Mouse (Mus musculus): ENCODE measurements around the gene Galnt16. TPM values are rescaled to one million over a fixed set of nuclear protein-coding genes. Genes with fewer than 3 reads are reported as not detected.
A peak's percentile ranks its signal among the peaks of the same experiment; 100 is the strongest.

Galnt16 gene
- polyA plus RNA-seq, 1 experiment from 2014 or later, result 3.7 TPM

GRCm38 (mm10) chr12:80595968-80596367 is 77.9 kb downstream of the Galnt16 start:
- Histone ChIP-seq H3K27ac (replicated peaks) (no peak overlapping the region), H3K36me3 (no peaks in the 10 kb centered on the region), H3K27me3 (replicated peaks) (no peaks in the 10 kb centered on the region), H3K9ac (no peak overlapping the region), H3K4me1 (peaks cover 35% of the 10 kb centered on the region), H3K9me3 (no peaks in the 10 kb centered on the region), H3K4me2 (no peak overlapping the region), H3K4me3 (no peak overlapping the region)
- WGBS, result 72% methylated on average over 4 of the region's 4 CpGs
- no peak for ATAC-seq (ENCODE audit: extremely low read depth, insufficient number of reproducible peaks, low FRiP score, low TSS enrichment)

DNA sequence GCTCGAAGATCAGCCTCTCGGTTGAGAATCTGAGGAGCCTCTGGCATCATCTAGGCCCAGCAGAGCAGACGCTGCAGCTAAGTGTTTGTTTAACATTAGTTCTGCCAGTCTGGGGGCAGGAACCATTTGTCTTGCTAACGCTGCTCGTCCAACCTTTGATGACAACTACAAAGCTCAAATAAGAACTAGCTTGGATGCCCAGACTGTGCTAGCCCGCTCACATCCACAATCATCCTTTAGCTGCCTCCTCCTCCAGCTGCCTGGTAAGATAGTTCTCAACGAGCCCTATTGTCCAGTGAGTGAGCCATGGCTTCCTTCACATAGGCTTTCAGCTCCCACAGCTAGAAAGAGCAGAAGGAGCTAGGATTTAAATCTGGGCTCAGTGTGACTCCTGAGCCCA is 80.2 kb downstream of the Galnt16 start:
- no peak overlapping the region for H3K4me3 ChIP-seq
- no peak overlapping the region for H3K27ac ChIP-seq (replicated peaks)
- ATAC-seq (ENCODE audit: extremely low read depth, insufficient number of reproducible peaks, low FRiP score, low TSS enrichment), result no peak
- H3K36me3 ChIP-seq, result no peaks in the 10 kb centered on the region
- 0 out of 2 replicates have a peak, but pooled peaks cover 5% of the 10 kb centered on the region for H3K27me3 ChIP-seq (replicated peaks)
- peaks cover 40% of the 10 kb centered on the region for H3K4me1 ChIP-seq
- H3K4me2 ChIP-seq, result no peak overlapping the region
- peak overlapping the region; percentile 33 for H3K9ac ChIP-seq
- WGBS, result 50% methylated on average over 7 of the region's 7 CpGs
- H3K9me3 ChIP-seq, result no peaks in the 10 kb centered on the region

- no peak overlapping the region for H3K27ac ChIP-seq (replicated peaks)
- H3K4me1 ChIP-seq, result peaks cover 45% of the 10 kb centered on the region
- no peak overlapping the region for H3K4me3 ChIP-seq
- WGBS, result 55% methylated on average over 6 of the region's 6 CpGs
- 0 out of 2 replicates have a peak, but pooled peaks cover 5% of the 10 kb centered on the region for H3K27me3 ChIP-seq (replicated peaks)
- no peak for ATAC-seq (ENCODE audit: extremely low read depth, insufficient number of reproducible peaks, low FRiP score, low TSS enrichment)
- H3K9me3 ChIP-seq, result no peaks in the 10 kb centered on the region
- H3K4me2 ChIP-seq, result no peak overlapping the region
- H3K9ac ChIP-seq, result peak overlapping the region; percentile 33; the same call in 1 of the 2 replicates
- H3K36me3 ChIP-seq, result no peaks in the 10 kb centered on the region
These were observed 80.7 kb downstream of the Galnt16 start for GRCm38 (mm10) chr12:80598756-80599155.

DNA sequence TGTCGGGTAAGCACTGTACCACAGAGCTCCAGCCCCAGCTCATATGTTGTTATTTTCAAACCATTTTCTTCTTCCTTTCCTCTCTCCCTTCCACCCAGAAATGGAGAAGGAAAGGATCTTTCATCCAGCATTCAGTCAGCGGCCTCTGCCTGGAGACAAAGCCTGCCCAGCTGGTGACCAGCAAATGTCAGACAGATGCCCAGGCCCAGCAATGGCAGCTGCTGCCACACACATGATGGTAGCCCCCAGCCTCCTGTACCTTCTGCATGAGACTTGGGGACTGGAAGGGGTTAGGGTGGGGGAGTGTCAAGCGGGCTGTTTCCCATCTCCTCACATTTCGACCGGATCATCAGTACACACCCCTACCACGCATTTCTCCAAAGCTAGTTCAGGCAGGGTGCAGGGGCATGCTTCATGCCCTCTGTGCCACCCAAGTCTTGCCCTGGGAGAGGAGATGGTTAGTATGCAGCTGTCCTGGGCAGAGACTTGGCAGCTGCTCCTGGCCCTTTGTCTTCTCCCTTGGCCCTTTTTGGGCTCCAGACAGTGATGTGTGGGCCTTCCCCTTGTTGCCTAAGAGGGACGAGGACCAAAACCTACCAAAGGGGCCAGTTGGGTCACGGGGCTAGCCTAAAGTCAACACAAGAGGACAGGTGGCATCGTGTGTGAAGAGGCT is 83.7 kb downstream of the Galnt16 start:
- 76% methylated on average over 9 of the region's 9 CpGs for WGBS
- Histone ChIP-seq H3K27me3 (replicated peaks) (0 out of 2 replicates have a peak, but pooled peaks cover 5% of the 10 kb centered on the region), H3K27ac (replicated peaks) (no peak overlapping the region), H3K9ac (no peak overlapping the region), H3K4me2 (no peak overlapping the region), H3K4me3 (no peak overlapping the region), H3K36me3 (no peaks in the 10 kb centered on the region), H3K4me1 (peaks cover 46% of the 10 kb centered on the region), H3K9me3 (no peaks in the 10 kb centered on the region)
- no peak for ATAC-seq (ENCODE audit: extremely low read depth, insufficient number of reproducible peaks, low FRiP score, low TSS enrichment)

- Histone ChIP-seq H3K9ac (no peak overlapping the region), H3K4me2 (no peak overlapping the region), H3K9me3 (no peaks in the 10 kb centered on the region), H3K27me3 (replicated peaks) (0 out of 2 replicates have a peak, but pooled peaks cover 5% of the 10 kb centered on the region), H3K4me3 (no peak overlapping the region), H3K36me3 (no peaks in the 10 kb centered on the region), H3K4me1 (peaks cover 46% of the 10 kb centered on the region), H3K27ac (replicated peaks) (no peak overlapping the region)
- WGBS, result 92% methylated on average over 5 of the region's 5 CpGs
- no peak for ATAC-seq (ENCODE audit: extremely low read depth, insufficient number of reproducible peaks, low FRiP score, low TSS enrichment)
These were observed 84.4 kb downstream of the Galnt16 start for GRCm38 (mm10) chr12:80602432-80602831.

GRCm38 (mm10) chr12:80603566-80603965 is 85.5 kb downstream of the Galnt16 start:
- 0 out of 2 replicates have a peak, but pooled peaks cover 5% of the 10 kb centered on the region for H3K27me3 ChIP-seq (replicated peaks)
- H3K36me3 ChIP-seq, result no peaks in the 10 kb centered on the region
- no peak; the same call in 1 of the 2 replicates for ATAC-seq (ENCODE audit: extremely low read depth, insufficient number of reproducible peaks, low FRiP score, low TSS enrichment)
- H3K9me3 ChIP-seq, result no peaks in the 10 kb centered on the region
- H3K4me2 ChIP-seq, result peak overlapping the region; percentile 15; the same call in 1 of the 2 replicates
- no peak overlapping the region for H3K9ac ChIP-seq
- no peak overlapping the region for H3K4me3 ChIP-seq
- H3K27ac ChIP-seq (replicated peaks), result peak overlapping the region; percentile 54
- peaks cover 40% of the 10 kb centered on the region for H3K4me1 ChIP-seq
- 35% methylated on average over 4 of the region's 4 CpGs for WGBS

GRCm38 (mm10) chr12:80604218-80604617 is 86.1 kb downstream of the Galnt16 start:
- Histone ChIP-seq H3K27ac (replicated peaks) (peak overlapping the region; percentile 54), H3K4me2 (no peak overlapping the region), H3K9ac (no peak overlapping the region), H3K9me3 (no peaks in the 10 kb centered on the region), H3K27me3 (replicated peaks) (0 out of 2 replicates have a peak, but pooled peaks cover 5% of the 10 kb centered on the region), H3K4me1 (peaks cover 36% of the 10 kb centered on the region), H3K36me3 (no peaks in the 10 kb centered on the region), H3K4me3 (no peak overlapping the region)
- WGBS, result 85% methylated on average over 2 of the region's 2 CpGs
- ATAC-seq (ENCODE audit: extremely low read depth, insufficient number of reproducible peaks, low FRiP score, low TSS enrichment), result no peak

GRCm38 (mm10) chr12:80608576-80608975 is 90.5 kb downstream of the Galnt16 start:
- 71% methylated on average over 1 of the region's 1 CpGs for WGBS
- peaks cover 26% of the 10 kb centered on the region for H3K4me1 ChIP-seq
- ATAC-seq (ENCODE audit: extremely low read depth, insufficient number of reproducible peaks, low FRiP score, low TSS enrichment), result no peak
- H3K4me3 ChIP-seq, result no peak overlapping the region
- no peaks in the 10 kb centered on the region for H3K27me3 ChIP-seq (replicated peaks)
- no peak overlapping the region for H3K9ac ChIP-seq
- H3K27ac ChIP-seq (replicated peaks), result no peak overlapping the region
- no peak overlapping the region for H3K4me2 ChIP-seq
- no peaks in the 10 kb centered on the region for H3K9me3 ChIP-seq
- H3K36me3 ChIP-seq, result no peaks in the 10 kb centered on the region

DNA sequence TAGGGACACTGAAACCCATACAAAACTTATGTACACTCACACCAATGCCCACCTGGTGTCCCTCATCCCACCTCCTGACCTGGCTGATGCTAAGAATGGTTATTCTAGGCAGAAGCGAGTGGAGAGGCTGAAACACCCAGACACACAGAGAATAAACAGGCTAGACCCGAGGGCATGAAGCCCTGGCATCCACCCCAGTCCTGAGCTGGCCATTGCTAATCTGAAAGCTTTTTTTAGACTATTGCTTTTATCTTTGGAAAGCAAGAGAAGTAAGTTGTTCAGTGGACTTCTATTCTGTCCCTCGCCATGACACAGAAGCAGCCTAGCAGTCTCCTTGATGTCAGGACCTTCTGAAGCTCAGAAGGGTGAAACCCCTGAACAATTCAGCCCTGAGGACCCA is 91.9 kb downstream of the Galnt16 start:
- Histone ChIP-seq H3K4me3 (no peak overlapping the region), H3K9me3 (no peaks in the 10 kb centered on the region), H3K9ac (no peak overlapping the region), H3K4me2 (peak overlapping the region; percentile 18; the same call in 1 of the 2 replicates), H3K27ac (replicated peaks) (peak overlapping the region; percentile 79), H3K27me3 (replicated peaks) (no peaks in the 10 kb centered on the region), H3K36me3 (no peaks in the 10 kb centered on the region), H3K4me1 (peaks cover 14% of the 10 kb centered on the region)
- 28% methylated on average over 3 of the region's 3 CpGs for WGBS
- no peak for ATAC-seq (ENCODE audit: extremely low read depth, insufficient number of reproducible peaks, low FRiP score, low TSS enrichment)

DNA sequence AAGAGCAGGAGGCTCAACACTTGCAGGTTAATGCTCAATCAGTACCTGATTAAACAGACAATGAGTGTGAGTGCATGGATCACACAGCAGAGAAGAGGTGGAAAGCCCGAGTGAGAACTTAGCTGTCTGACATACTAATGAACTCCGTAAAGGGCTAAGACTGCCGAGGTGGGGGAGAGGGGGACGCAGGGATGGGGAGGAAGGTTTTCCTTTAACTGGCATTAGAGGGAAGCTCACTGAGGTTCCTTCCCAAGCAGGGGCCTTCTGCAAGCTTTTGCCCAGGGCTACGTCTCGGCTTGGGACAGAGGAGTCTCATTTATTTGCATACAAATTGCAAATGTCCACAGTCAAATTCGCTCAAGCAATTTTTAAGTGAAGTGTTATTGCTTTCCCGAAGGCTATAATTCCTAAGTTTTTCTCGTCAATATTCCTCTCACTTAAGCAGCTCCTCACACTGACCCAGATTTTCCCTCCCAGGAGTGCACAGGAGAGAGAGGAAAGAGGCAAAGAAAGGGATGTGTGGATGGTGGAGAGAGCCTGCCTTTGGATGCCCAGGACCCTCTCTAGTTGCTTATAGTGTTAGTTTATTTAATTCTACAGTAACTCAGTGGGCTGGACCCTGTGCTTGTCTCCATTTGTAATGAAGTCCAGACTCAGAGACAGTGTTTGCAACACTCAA is 94.2 kb downstream of the Galnt16 start:
- H3K4me2 ChIP-seq, result no peak overlapping the region
- H3K27ac ChIP-seq (replicated peaks), result no peak overlapping the region
- H3K36me3 ChIP-seq, result no peaks in the 10 kb centered on the region
- H3K4me3 ChIP-seq, result no peak overlapping the region
- H3K27me3 ChIP-seq (replicated peaks), result no peaks in the 10 kb centered on the region
- H3K9ac ChIP-seq, result no peak overlapping the region
- H3K9me3 ChIP-seq, result no peaks in the 10 kb centered on the region
- peaks cover 22% of the 10 kb centered on the region for H3K4me1 ChIP-seq
- WGBS, result 64% methylated on average over 9 of the region's 9 CpGs
- ATAC-seq (ENCODE audit: extremely low read depth, insufficient number of reproducible peaks, low FRiP score, low TSS enrichment), result no peak

DNA sequence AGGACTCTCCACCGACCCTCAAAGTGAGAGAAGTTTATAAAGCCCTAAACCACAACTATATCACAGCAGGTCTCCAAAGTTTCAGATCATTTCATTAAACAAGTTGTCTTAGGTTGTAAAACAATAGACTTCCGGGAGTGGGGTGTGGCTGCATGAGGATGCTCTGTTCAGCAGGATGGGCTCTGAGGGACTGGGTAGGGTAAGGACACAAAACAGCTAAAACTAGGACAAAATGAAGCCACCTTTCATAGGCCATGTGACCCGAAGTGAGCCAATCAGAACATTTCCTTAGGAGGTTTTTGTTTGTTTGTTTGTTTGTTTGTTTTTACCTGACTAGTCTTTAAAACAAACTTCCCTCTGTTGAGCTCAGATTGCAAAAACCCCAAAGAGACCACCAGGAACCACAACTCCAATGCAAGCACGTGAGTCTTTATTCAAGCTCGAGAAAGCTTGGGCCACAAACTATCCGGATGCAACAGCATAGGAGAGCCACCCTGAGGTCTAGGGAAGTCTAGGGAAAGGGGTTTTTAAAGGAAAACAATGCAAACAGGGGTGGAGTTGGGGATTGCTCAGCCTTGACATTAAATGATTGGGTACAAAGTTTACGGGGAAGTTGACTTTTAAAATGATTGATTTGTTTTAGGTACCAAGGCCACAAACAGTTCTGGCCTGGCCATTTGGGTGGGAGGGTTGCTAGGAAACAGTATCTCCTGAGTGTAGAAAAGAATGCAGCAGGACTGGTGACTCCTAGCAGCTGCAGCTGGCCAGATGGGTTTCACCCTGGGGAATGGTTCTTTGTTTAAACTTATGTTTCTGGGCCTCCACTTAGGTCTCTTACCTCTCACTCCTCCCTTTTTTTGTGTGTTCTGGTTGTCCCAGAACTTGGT is 97.5 kb downstream of the Galnt16 start:
- 52% methylated on average over 7 of the region's 7 CpGs for WGBS
- no peak overlapping the region for H3K9ac ChIP-seq
- ATAC-seq (ENCODE audit: extremely low read depth, insufficient number of reproducible peaks, low FRiP score, low TSS enrichment), result no peak

More for the DNA sequence above, 97.5 kb downstream of the Galnt16 start:
- Histone ChIP-seq H3K9me3 (no peaks in the 10 kb centered on the region), H3K27ac (replicated peaks) (no peak overlapping the region), H3K4me1 (peaks cover 11% of the 10 kb centered on the region), H3K36me3 (no peaks in the 10 kb centered on the region), H3K4me2 (no peak overlapping the region), H3K4me3 (no peak overlapping the region), H3K27me3 (replicated peaks) (no peaks in the 10 kb centered on the region)
